Mouse (Mus musculus) cerebellum, postnatal 25 days (tissue): ENCODE data around the gene Snx29.
A peak's percentile ranks its signal among the peaks of the same experiment; 100 is the strongest.

Source experiments
- DNase-seq, 2 experiments: peaks; one replicate each; pipeline ENCODE4 v3.0.0; 2021; ENCODE audit warnings: mixed read lengths in 2 of 2

Snx29 gene

GRCm38 (mm10) chr16:11603667-11604422 lies 281.1 kb downstream of the Snx29 start:
- DNase-seq, result peak; percentile 49 to 69

DNA sequence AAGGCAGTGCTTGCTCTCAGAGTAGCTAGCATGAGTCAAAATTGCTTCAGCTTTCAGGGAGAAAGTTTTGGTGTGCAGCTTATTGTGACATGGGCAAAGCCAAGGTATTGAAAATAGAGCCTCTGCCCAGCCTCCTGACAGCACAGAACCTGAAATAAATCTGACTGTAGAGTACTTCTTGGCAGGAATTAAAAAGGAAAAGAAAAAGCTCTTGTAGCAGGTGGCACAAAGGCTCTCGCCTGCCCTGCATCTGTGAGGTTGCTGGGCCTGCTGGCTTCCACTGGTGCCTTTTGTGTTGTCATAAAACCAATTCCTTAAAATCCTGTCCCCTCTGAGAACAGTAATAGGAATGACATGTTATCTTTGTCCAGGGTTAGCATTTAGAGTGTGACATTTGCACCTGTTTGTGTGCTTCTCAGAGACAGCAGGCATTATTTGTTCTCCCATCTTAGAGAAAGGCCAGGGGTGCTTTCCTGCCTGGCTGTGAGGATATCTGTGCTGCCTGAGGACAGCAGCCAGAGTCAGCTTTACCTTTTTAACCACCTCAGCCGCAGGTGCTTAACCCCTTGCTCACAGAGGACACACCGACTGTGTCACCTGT lies 289.9 kb downstream of the Snx29 start:
- DNase-seq, result no peak

GRCm38 (mm10) chr16:11614401-11615014 lies 291.8 kb downstream of the Snx29 start:
- no peak for DNase-seq

- DNase-seq, result peak; percentile 36 to 48
Observed at GRCm38 (mm10) chr16:11615633-11616032, 292.9 kb downstream of the Snx29 start.

DNA sequence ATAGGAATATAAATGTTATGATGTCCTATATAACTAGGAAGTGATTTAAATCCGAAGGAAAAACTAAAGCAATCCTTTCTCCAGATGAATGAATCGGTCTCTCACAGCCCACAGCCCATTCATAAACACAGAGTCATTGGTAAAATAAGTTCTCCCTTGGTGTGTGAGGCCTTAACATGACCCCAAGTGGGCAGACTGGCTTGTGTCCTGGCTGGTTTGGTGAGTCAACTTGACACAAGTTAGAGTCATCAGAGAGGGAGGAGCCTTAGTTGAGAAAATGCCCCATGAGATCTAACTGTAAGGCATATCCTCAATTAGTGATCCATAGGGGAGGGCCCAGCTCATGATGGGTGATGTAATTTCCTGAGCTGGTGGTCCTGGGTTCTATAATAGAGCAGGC lies 297.2 kb downstream of the Snx29 start:
- DNase-seq, result no peak

DNA sequence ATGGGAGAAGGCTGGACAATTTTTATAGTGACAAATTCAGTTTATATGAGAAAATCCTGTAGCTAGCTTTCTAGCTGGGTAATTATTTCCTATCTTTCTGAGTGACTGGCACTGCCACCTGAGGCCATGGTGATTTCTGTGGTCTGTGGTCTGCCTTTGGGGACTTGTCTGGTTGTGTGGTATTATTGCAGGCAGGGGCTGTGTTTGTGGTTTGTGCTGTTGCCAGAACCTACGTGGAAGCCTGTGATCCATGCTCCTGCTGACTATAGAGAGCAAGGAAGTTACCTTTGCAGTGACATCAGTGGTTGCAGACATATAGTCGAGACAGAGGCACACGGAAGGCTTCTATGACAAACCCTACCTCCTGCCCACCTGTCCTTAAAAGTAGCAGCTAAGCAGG lies 298.3 kb downstream of the Snx29 start:
- no peak for DNase-seq

DNA sequence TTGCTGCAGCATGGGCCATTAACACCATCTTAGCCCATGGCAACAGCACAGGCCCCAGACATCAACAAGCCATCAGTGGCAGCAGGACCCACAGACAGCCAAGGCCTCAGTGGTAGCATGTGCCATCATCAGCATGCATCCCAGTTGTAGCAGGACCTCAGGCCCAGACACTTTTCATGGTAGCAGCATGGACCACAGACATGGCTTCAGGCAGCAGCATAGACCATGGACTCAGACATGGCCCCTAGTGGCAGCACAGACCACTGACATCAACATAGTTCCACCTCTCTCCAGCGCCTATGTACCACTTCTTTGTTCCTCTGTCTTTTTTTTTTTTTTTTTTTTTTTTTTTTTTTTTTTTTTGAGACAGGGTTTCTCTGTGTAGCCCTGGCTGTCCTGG lies 299.0 kb downstream of the Snx29 start:
- no peak for DNase-seq

DNA sequence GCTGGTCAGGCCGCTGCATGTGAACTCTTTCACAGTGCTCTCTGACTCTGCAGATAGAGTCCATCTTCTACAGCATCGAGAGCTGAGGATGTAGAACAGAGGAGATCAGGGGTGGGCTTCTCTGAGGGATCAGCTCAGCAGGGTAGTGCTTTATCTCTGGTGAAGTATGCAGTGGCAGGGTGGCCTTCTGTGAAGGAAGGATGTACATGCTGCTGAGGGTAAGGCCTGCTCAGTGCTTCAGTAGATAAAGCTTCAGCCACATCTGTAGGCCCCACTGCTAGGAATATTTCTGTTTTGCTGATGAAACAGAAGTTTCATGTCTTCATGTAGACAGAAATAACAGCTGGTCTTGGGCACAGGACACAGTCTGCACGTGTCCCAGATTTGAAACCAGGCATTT lies 300.3 kb downstream of the Snx29 start:
- no peak for DNase-seq

DNA sequence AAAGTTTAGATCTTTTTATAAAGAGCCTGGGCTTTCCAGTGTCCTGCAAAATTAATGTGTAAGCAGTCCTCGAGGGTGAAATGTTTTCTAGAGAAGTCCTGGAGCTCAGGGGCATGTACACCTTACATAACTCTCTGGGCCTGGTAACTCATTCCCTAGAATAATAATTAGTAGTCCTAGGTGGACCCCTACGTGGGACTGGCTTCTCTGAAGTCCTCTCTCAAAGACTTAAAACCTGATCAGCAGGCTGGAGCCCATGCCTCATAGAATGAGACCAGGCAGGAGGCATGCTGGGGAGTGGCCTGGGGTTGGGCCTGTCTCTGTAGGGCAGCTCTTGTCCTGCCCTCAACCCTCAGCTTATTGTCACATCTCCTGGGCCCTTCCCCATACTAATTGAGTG lies 301.4 kb downstream of the Snx29 start:
- no peak for DNase-seq

GRCm38 (mm10) chr16:11626004-11626481 lies 303.3 kb downstream of the Snx29 start:
- DNase-seq, result no peak

DNA sequence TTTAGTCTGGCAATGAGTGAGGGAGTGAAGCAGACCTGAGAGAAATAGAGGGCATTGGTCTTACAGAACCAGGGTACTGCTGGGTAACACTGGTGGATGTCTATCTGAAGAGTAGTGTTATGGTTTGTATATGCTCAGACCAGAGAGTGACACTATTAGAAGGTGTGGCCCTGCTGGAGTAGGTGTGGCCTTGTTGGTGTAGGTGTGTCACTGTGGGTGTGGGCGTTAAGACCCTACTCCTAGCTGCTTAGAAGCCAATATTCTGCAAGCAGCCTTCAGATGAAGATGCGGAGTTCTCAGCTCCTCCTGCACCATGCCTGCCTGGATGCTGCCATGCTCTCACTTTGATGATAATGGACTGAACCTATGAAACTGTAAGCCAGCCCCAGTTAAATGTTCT lies 303.9 kb downstream of the Snx29 start:
- no peak for DNase-seq

DNA sequence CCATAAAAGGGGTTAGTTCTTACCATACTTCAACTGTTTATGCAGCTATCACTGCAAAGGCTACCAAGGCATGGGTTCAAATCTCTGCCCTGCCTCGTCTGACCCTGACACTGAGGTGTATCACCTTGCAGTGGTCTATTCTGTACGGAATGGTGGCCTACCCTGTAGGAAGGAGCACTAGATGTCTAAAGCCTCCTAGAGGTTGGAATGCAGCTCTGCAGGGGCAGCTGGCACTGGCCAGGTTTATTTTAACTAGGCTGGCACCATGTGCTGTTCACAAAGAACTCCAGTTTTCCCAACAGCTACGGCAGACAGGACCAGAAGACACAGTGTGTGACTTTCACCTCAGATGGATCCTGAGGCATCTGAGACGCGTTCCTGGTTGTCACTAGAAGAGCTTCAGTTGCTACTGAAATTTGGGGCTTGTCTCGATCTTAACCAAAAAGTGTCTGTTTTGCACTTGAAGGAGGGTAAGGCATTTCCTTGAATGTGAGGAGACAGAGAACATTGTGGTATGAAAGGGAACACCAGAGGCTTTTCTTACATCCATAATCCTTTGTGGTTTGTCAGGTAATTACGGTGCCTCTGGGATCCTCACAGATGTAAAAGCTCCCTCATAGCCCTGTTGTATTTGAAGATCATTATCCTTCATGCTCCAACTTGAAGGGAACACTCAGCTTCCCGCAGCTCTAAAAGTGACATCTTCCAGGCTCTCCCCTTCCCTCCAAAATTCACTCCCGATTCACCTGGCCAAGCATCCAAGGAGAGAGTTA lies 305.3 kb downstream of the Snx29 start:
- peak; percentile 32 to 56 for DNase-seq

GRCm38 (mm10) chr16:11629704-11630103 lies 307.0 kb downstream of the Snx29 start:
- DNase-seq, result no peak

GRCm38 (mm10) chr16:11630489-11630888 lies 307.8 kb downstream of the Snx29 start:
- no peak for DNase-seq

DNA sequence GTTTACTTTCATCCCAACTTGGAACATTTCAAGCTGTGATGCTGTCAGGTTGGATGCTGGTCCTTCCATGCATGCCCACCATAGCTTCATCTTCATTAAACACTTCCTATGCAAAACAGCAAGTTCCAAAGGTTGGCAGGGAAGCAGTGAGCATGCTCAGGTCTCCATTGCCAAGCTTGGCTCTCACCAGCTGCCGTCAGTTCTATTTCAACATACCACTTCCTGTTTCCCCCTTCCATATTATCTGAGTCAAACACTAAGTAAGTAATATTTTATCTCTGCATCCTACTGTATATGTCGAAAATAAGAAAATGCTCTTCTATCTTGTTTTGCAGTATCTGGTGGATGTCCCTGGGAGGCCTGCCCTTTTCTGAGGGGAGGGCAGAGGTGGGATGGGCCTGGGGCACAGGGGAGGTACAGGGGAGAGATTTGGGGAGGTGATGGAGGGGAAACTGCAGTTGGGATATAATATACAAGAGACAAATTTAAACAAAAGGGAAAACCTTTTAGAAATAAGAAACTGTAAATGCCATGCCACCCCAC lies 309.6 kb downstream of the Snx29 start:
- no peak for DNase-seq

GRCm38 (mm10) chr16:11636196-11636733 lies 313.6 kb downstream of the Snx29 start:
- DNase-seq, result no peak

- DNase-seq, result no peak
Observed at GRCm38 (mm10) chr16:11636902-11637301, 314.2 kb downstream of the Snx29 start.

DNA sequence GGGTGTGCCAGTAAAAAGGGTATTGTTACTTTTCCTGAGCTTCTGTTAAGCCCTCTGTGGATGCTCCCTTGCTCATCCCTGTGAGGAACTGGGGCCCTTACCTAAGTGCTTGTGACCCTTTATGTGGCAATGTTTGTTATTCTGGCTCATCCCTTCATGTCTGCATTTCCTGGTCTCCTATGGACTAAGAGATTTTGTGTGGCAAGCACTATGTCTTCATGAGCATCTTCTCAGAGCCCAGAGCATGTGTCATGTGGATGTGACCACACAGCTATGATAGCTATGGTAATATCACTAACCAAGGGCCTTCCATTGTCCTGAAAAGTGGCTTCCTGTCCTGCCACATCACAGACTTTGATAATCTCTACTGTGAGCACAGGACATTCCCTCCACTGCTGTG lies 315.1 kb downstream of the Snx29 start:
- DNase-seq, result no peak

GRCm38 (mm10) chr16:11638739-11639138 lies 316.0 kb downstream of the Snx29 start:
- DNase-seq, result peak; percentile 45 to 55

- peak; percentile 56 to 67 for DNase-seq
Observed at GRCm38 (mm10) chr16:11639936-11640335, 317.2 kb downstream of the Snx29 start.

DNA sequence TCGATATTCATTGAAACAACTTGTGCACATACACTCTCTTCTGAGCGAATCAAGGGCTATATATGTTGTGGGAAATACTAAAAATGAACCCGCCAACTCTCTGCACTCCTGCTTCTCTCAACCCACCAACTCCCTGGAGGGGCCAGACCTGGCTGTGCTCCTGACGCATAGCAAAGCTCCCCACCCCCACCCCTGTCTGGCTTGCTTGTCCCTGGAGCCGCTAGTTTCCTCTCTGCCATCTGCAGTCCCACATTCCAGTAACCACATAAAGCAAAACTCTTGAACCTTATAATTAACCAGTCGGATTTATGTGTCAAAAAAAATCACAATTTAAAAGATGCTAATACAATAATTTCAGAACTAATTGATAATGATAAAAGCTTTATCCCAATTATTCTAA lies 320.9 kb downstream of the Snx29 start:
- no peak for DNase-seq

GRCm38 (mm10) chr16:11644399-11644798 lies 321.7 kb downstream of the Snx29 start:
- no peak for DNase-seq

- DNase-seq, result no peak
Observed at GRCm38 (mm10) chr16:11645668-11646067, 323.0 kb downstream of the Snx29 start.
